Mouse (Mus musculus): Measurements from ENCODE around the gene Atp8b5. TPM values are rescaled to one million over a fixed set of nuclear protein-coding genes. Genes with fewer than 3 reads are reported as not detected.

Gene Atp8b5
- polyA plus RNA-seq (2014; fragmentation: Nextera tagmentation; extraction: Ambion mirVana): 0.15 and 0.30 TPM in 2 replicates

- H3K27me3 ChIP-seq (ENCODE audit: control insufficient read depth, insufficient read depth, low read length): no peaks in the 10 kb centered on the region
- peak within 1 kb of the TSS; percentile 63 for H3K9ac ChIP-seq (ENCODE audit: low read length)
- H3K36me3 ChIP-seq (ENCODE audit: control insufficient read depth, insufficient read depth, low read length): no peaks in the 10 kb centered on the region
- H3K4me1 ChIP-seq (ENCODE audit: control insufficient read depth, insufficient read depth, low read length): no peaks in the 10 kb centered on the region
- WGBS: 2% methylated on average over 19 of the region's 19 CpGs
- peak within 1 kb of the TSS; percentile 36 for H3K4me3 ChIP-seq (ENCODE audit: low read depth, low read length)
- H3K4me2 ChIP-seq (ENCODE audit: low read depth, severe bottlenecking): peak within 1 kb of the TSS; percentile 50
- DNase-seq (ENCODE audit: low spot score): peak; percentile 88
- H3K27ac ChIP-seq (replicated peaks; ENCODE audit: low read depth, low read length): no peak within 1 kb of the TSS
- ATAC-seq (ENCODE audit: insufficient number of reproducible peaks, low FRiP score, low TSS enrichment, low read depth): peak; percentile 72; the same call in 1 of the 2 replicates
- no peaks in the 10 kb centered on the region for H3K9me3 ChIP-seq (ENCODE audit: control insufficient read depth, low read length)
Measured at GRCm38 (mm10) chr4:43266623-43267322, at the start of gene Atp8b5. Atp8b5 (plus strand) TSS chr4:43267159.

GRCm38 (mm10) chr4:43217997-43218396 is 49.0 kb upstream of the Atp8b5 start:
- no peaks in the 10 kb centered on the region for H3K9me3 ChIP-seq (ENCODE audit: control insufficient read depth, low read length)
- DNase-seq (ENCODE audit: low spot score): no peak
- H3K4me1 ChIP-seq (ENCODE audit: control insufficient read depth, insufficient read depth, low read length): no peaks in the 10 kb centered on the region
- H3K27me3 ChIP-seq (ENCODE audit: control insufficient read depth, insufficient read depth, low read length): no peaks in the 10 kb centered on the region
- 87% methylated on average over 1 of the region's 1 CpGs for WGBS
- ATAC-seq (ENCODE audit: insufficient number of reproducible peaks, low FRiP score, low TSS enrichment, low read depth): no peak
- no peak overlapping the region for H3K4me2 ChIP-seq (ENCODE audit: low read depth, severe bottlenecking)
- H3K36me3 ChIP-seq (ENCODE audit: control insufficient read depth, insufficient read depth, low read length): no peaks in the 10 kb centered on the region
- H3K27ac ChIP-seq (replicated peaks; ENCODE audit: low read depth, low read length): no peak overlapping the region
- no peak overlapping the region for H3K9ac ChIP-seq (ENCODE audit: low read length)
- H3K4me3 ChIP-seq (ENCODE audit: low read depth, low read length): no peak overlapping the region

- Histone ChIP-seq H3K9ac (ENCODE audit: low read length) (no peak overlapping the region), H3K27ac (replicated peaks; ENCODE audit: low read depth, low read length) (no peak overlapping the region), H3K36me3 (ENCODE audit: control insufficient read depth, insufficient read depth, low read length) (no peaks in the 10 kb centered on the region), H3K4me3 (ENCODE audit: low read depth, low read length) (no peak overlapping the region), H3K4me2 (ENCODE audit: low read depth, severe bottlenecking) (no peak overlapping the region), H3K9me3 (ENCODE audit: control insufficient read depth, low read length) (no peaks in the 10 kb centered on the region), H3K27me3 (ENCODE audit: control insufficient read depth, insufficient read depth, low read length) (no peaks in the 10 kb centered on the region), H3K4me1 (ENCODE audit: control insufficient read depth, insufficient read depth, low read length) (no peaks in the 10 kb centered on the region)
- DNase-seq (ENCODE audit: low spot score) (no peak), ATAC-seq (ENCODE audit: insufficient number of reproducible peaks, low FRiP score, low TSS enrichment, low read depth) (no peak)
- 83% methylated on average over 3 of the region's 3 CpGs for WGBS
Measured at GRCm38 (mm10) chr4:43231821-43232220, 35.1 kb upstream of the Atp8b5 start.

GRCm38 (mm10) chr4:43232985-43233384 is 34.0 kb upstream of the Atp8b5 start:
- Histone ChIP-seq H3K9me3 (ENCODE audit: control insufficient read depth, low read length) (no peaks in the 10 kb centered on the region), H3K4me3 (ENCODE audit: low read depth, low read length) (no peak overlapping the region), H3K36me3 (ENCODE audit: control insufficient read depth, insufficient read depth, low read length) (no peaks in the 10 kb centered on the region), H3K27me3 (ENCODE audit: control insufficient read depth, insufficient read depth, low read length) (no peaks in the 10 kb centered on the region), H3K27ac (replicated peaks; ENCODE audit: low read depth, low read length) (no peak overlapping the region), H3K4me2 (ENCODE audit: low read depth, severe bottlenecking) (no peak overlapping the region), H3K9ac (ENCODE audit: low read length) (no peak overlapping the region), H3K4me1 (ENCODE audit: control insufficient read depth, insufficient read depth, low read length) (no peaks in the 10 kb centered on the region)
- 83% methylated on average over 1 of the region's 1 CpGs for WGBS
- DNase-seq (ENCODE audit: low spot score) (no peak), ATAC-seq (ENCODE audit: insufficient number of reproducible peaks, low FRiP score, low TSS enrichment, low read depth) (no peak)

- Histone ChIP-seq H3K4me3 (ENCODE audit: low read depth, low read length) (no peak overlapping the region), H3K9ac (ENCODE audit: low read length) (no peak overlapping the region), H3K4me1 (ENCODE audit: control insufficient read depth, insufficient read depth, low read length) (no peaks in the 10 kb centered on the region), H3K9me3 (ENCODE audit: control insufficient read depth, low read length) (no peaks in the 10 kb centered on the region), H3K27me3 (ENCODE audit: control insufficient read depth, insufficient read depth, low read length) (no peaks in the 10 kb centered on the region), H3K36me3 (ENCODE audit: control insufficient read depth, insufficient read depth, low read length) (no peaks in the 10 kb centered on the region), H3K27ac (replicated peaks; ENCODE audit: low read depth, low read length) (no peak overlapping the region), H3K4me2 (ENCODE audit: low read depth, severe bottlenecking) (no peak overlapping the region)
- 86% methylated on average over 6 of the region's 6 CpGs for WGBS
- no peak for ATAC-seq (ENCODE audit: insufficient number of reproducible peaks, low FRiP score, low TSS enrichment, low read depth)
- DNase-seq (ENCODE audit: low spot score): no peak
Measured at GRCm38 (mm10) chr4:43233489-43233888, 33.5 kb upstream of the Atp8b5 start.

- H3K27me3 ChIP-seq (ENCODE audit: control insufficient read depth, insufficient read depth, low read length): no peaks in the 10 kb centered on the region
- H3K4me1 ChIP-seq (ENCODE audit: control insufficient read depth, insufficient read depth, low read length): no peaks in the 10 kb centered on the region
- no peak overlapping the region for H3K9ac ChIP-seq (ENCODE audit: low read length)
- no peak overlapping the region for H3K4me2 ChIP-seq (ENCODE audit: low read depth, severe bottlenecking)
- H3K4me3 ChIP-seq (ENCODE audit: low read depth, low read length): no peak overlapping the region
- ATAC-seq (ENCODE audit: insufficient number of reproducible peaks, low FRiP score, low TSS enrichment, low read depth) (no peak), DNase-seq (ENCODE audit: low spot score) (no peak)
- WGBS: 91% methylated on average over 9 of the region's 9 CpGs
- no peaks in the 10 kb centered on the region for H3K36me3 ChIP-seq (ENCODE audit: control insufficient read depth, insufficient read depth, low read length)
- no peak overlapping the region for H3K27ac ChIP-seq (replicated peaks; ENCODE audit: low read depth, low read length)
- H3K9me3 ChIP-seq (ENCODE audit: control insufficient read depth, low read length): no peaks in the 10 kb centered on the region
Measured at GRCm38 (mm10) chr4:43236898-43237297, 30.1 kb upstream of the Atp8b5 start.

GRCm38 (mm10) chr4:43240716-43241115 is 26.2 kb upstream of the Atp8b5 start:
- Histone ChIP-seq H3K9ac (ENCODE audit: low read length) (no peak overlapping the region), H3K4me2 (ENCODE audit: low read depth, severe bottlenecking) (no peak overlapping the region), H3K27ac (replicated peaks; ENCODE audit: low read depth, low read length) (no peak overlapping the region), H3K4me1 (ENCODE audit: control insufficient read depth, insufficient read depth, low read length) (no peaks in the 10 kb centered on the region), H3K36me3 (ENCODE audit: control insufficient read depth, insufficient read depth, low read length) (no peaks in the 10 kb centered on the region), H3K9me3 (ENCODE audit: control insufficient read depth, low read length) (no peaks in the 10 kb centered on the region), H3K27me3 (ENCODE audit: control insufficient read depth, insufficient read depth, low read length) (no peaks in the 10 kb centered on the region), H3K4me3 (ENCODE audit: low read depth, low read length) (no peak overlapping the region)
- DNase-seq (ENCODE audit: low spot score) (no peak), ATAC-seq (ENCODE audit: insufficient number of reproducible peaks, low FRiP score, low TSS enrichment, low read depth) (no peak)
- WGBS: 66% methylated on average over 1 of the region's 1 CpGs

- no peaks in the 10 kb centered on the region for H3K4me1 ChIP-seq (ENCODE audit: control insufficient read depth, insufficient read depth, low read length)
- H3K4me2 ChIP-seq (ENCODE audit: low read depth, severe bottlenecking): no peak overlapping the region
- no peak overlapping the region for H3K4me3 ChIP-seq (ENCODE audit: low read depth, low read length)
- no peaks in the 10 kb centered on the region for H3K27me3 ChIP-seq (ENCODE audit: control insufficient read depth, insufficient read depth, low read length)
- no peak overlapping the region for H3K9ac ChIP-seq (ENCODE audit: low read length)
- no peak overlapping the region for H3K27ac ChIP-seq (replicated peaks; ENCODE audit: low read depth, low read length)
- DNase-seq (ENCODE audit: low spot score) (no peak), ATAC-seq (ENCODE audit: insufficient number of reproducible peaks, low FRiP score, low TSS enrichment, low read depth) (no peak)
- WGBS: 43% methylated on average over 2 of the region's 2 CpGs
- no peaks in the 10 kb centered on the region for H3K9me3 ChIP-seq (ENCODE audit: control insufficient read depth, low read length)
- H3K36me3 ChIP-seq (ENCODE audit: control insufficient read depth, insufficient read depth, low read length): no peaks in the 10 kb centered on the region
Measured at GRCm38 (mm10) chr4:43244022-43244421, 22.9 kb upstream of the Atp8b5 start.

GRCm38 (mm10) chr4:43245776-43246175 is 21.2 kb upstream of the Atp8b5 start:
- WGBS: 91% methylated on average over 4 of the region's 4 CpGs
- H3K4me1 ChIP-seq (ENCODE audit: control insufficient read depth, insufficient read depth, low read length): no peaks in the 10 kb centered on the region
- DNase-seq (ENCODE audit: low spot score): no peak
- no peak overlapping the region for H3K27ac ChIP-seq (replicated peaks; ENCODE audit: low read depth, low read length)
- H3K9ac ChIP-seq (ENCODE audit: low read length): no peak overlapping the region
- no peak overlapping the region for H3K4me3 ChIP-seq (ENCODE audit: low read depth, low read length)
- no peaks in the 10 kb centered on the region for H3K27me3 ChIP-seq (ENCODE audit: control insufficient read depth, insufficient read depth, low read length)
- H3K36me3 ChIP-seq (ENCODE audit: control insufficient read depth, insufficient read depth, low read length): no peaks in the 10 kb centered on the region
- H3K4me2 ChIP-seq (ENCODE audit: low read depth, severe bottlenecking): no peak overlapping the region
- ATAC-seq (ENCODE audit: insufficient number of reproducible peaks, low FRiP score, low TSS enrichment, low read depth): no peak
- no peaks in the 10 kb centered on the region for H3K9me3 ChIP-seq (ENCODE audit: control insufficient read depth, low read length)
